Mouse (Mus musculus) stomach, postnatal 0 days (tissue): ENCODE data around the gene Sptlc2. TPM values are rescaled to one million over a fixed set of nuclear protein-coding genes. Genes with fewer than 3 reads are reported as not detected.

Experiments
- ATAC-seq: fragments of 200-750 bp; cut with Nextera tagmentation; 2 replicates; pipeline ENCODE4 v1.8.0; 2017; ENCODE audit not compliant: low FRiP score, low TSS enrichment
- DNase-seq: peaks from one replicate; pipeline ENCODE4 v3.0.0-alpha.2; 2016; ENCODE audit warnings: low spot score
- H3K27ac ChIP-seq: fragments of 300-500 bp; sonication (generic); replicated peaks from 2 replicates; pipeline ENCODE4 v1.5.1; 2014; ENCODE audit warnings: mild to moderate bottlenecking, control low read depth
- H3K27me3 ChIP-seq: fragments of 300-500 bp; sonication (generic); 2 replicates; pipeline ENCODE4 v1.6.1; 2014; ENCODE audit warnings: low read length; ENCODE audit not compliant: control insufficient read depth, insufficient read depth
- H3K36me3 ChIP-seq: fragments of 300-500 bp; sonication (generic); 2 replicates; pipeline ENCODE4 v1.6.1; 2014; ENCODE audit warnings: low read length, mixed read lengths; ENCODE audit not compliant: control insufficient read depth, insufficient read depth
- H3K4me1 ChIP-seq: fragments of 300-500 bp; sonication (generic); replicated peaks from 2 replicates; pipeline ENCODE4 v1.6.1; 2014; ENCODE audit warnings: antibody characterized with exemption; ENCODE audit not compliant: control insufficient read depth, insufficient read depth
- H3K4me2 ChIP-seq: fragments of 300-500 bp; sonication (generic); replicated peaks from 2 replicates; pipeline ENCODE4 v1.6.1; 2014; ENCODE audit warnings: low read depth, mild to moderate bottlenecking, control low read depth, moderate library complexity
- H3K4me3 ChIP-seq: fragments of 300-500 bp; sonication (generic); 2 replicates; pipeline ENCODE4 v1.5.1; 2014; ENCODE audit warnings: low read depth, low read length, control low read depth
- H3K9ac ChIP-seq: fragments of 300-500 bp; sonication (generic); 2 replicates; pipeline ENCODE4 v1.6.1; 2014; ENCODE audit warnings: mild to moderate bottlenecking, low read length, control low read depth, mixed read lengths
- H3K9me3 ChIP-seq: fragments of 300-500 bp; sonication (generic); 2 replicates; pipeline ENCODE4 v1.6.1; 2016; ENCODE audit warnings: low read length; ENCODE audit not compliant: control insufficient read depth
- CTCF ChIP-seq: IDR thresholded peaks from 2 replicates; pipeline ENCODE4 v1.5.1; 2016; ENCODE audit warnings: antibody characterized with exemption, low read depth, mild to moderate bottlenecking, moderate library complexity
- EP300 ChIP-seq: optimal IDR thresholded peaks from 2 replicates; pipeline ENCODE3; 2016; ENCODE audit warnings: antibody characterized with exemption
- WGBS: fragments of 180-500 bp; shearing (Covaris S2); extraction: QIAGEN DNeasy Blood & Tissue Kit; methylation state at CpG from one replicate; pipeline ENCODE4 v1.1.7; 2014; 5-methylcytosine and 5-hydroxymethylcytosine counted together
- polyA plus RNA-seq: library from polyadenylated mRNA; unstranded; fragments of >200 nt; fragmentation: Nextera tagmentation; extraction: Ambion mirVana; gene quantifications from 2 replicates; pipeline ENCODE4 v1.2.1, GENCODE M21; 2015

Gene Sptlc2
- polyA plus RNA-seq, 1 experiment from 2014 or later, result 201 TPM

DNA sequence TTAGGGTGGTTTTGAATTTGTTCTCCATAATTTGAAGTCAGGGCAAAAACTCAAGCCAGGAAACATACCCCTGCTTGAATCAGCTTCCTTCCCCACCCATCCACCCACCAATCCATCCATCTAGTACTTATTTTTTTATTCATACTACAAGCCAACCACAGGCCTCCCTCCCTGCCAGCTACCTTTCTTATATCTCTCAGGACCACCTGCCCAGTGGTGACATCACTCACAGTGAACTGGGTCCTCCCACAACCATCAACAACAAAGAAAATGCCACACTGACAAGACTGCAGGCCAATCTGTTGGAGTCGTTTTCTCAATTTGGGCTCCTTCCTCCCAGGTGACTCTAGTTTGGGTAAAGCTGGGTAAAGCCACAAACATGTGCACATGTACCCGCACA is 8.7 kb downstream of the Sptlc2 start:
- 74% methylated on average over 2 of the region's 2 CpGs for WGBS
- Histone ChIP-seq H3K9me3 (no peaks in the 10 kb centered on the region), H3K9ac (no peak overlapping the region), H3K36me3 (no peaks in the 10 kb centered on the region), H3K4me2 (no peak overlapping the region), H3K4me1 (0 out of 2 replicates have a peak, but pooled peaks cover 2% of the 10 kb centered on the region), H3K27me3 (no peaks in the 10 kb centered on the region), H3K4me3 (no peak overlapping the region), H3K27ac (no peak overlapping the region)
- DNase-seq, result no peak
- ATAC-seq, result no peak
- no peak for TF ChIP-seq CTCF
- no peak for TF ChIP-seq EP300

DNA sequence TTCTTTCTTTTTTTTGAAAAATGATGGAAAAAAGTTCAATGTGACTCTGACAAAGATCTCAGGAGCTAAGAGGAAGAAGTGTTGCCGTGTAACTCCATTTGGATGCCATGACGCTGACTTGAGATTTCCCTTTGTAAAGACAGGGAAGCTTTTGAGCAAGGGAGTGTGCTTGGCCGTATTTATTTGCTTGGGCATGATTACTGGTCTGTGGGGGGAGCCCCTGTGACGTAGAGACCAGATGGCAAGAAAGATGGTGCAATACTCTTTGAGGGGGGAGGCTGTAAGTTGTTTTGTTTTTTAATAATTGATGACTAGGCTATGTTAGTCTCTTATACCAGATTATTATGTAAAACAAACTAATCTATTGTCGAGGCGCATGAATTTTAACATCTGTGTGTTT is 14.0 kb downstream of the Sptlc2 start:
- Histone ChIP-seq H3K9me3 (no peaks in the 10 kb centered on the region), H3K27ac (no peak overlapping the region), H3K4me1 (no peaks in the 10 kb centered on the region), H3K36me3 (no peaks in the 10 kb centered on the region), H3K9ac (no peak overlapping the region), H3K4me3 (no peak overlapping the region), H3K27me3 (no peaks in the 10 kb centered on the region), H3K4me2 (no peak overlapping the region)
- no peak for TF ChIP-seq CTCF
- TF ChIP-seq EP300, result no peak
- WGBS, result 67% methylated on average over 6 of the region's 6 CpGs
- ATAC-seq, result no peak; the same call in 1 of the 2 replicates
- DNase-seq, result no peak

DNA sequence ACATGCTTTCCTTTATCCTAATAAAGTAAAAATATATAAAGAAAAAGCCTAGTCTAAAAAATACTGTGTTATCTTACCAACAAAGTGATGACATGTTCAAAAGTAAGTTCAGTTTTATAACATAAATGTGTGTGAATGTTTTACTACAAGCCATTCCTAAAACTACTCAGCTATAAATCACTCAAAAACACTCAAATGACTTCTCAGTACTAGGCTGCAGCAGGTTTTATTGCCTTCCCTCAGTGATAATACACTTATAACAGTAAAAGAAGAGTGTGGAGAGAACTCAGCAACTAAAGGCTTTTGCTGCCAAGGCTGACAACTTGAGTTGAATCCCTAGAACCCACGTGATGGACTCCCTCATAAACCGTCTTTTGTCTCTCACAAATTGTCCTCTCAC is 18.8 kb downstream of the Sptlc2 start:
- no peak for DNase-seq
- H3K27ac ChIP-seq, result no peak overlapping the region
- no peak for ATAC-seq
- no peaks in the 10 kb centered on the region for H3K27me3 ChIP-seq
- H3K9ac ChIP-seq, result no peak overlapping the region
- TF ChIP-seq EP300 (no peak), CTCF (no peak)
- no peak overlapping the region for H3K4me2 ChIP-seq
- no peak overlapping the region for H3K4me3 ChIP-seq
- WGBS, result 76% methylated on average over 2 of the region's 2 CpGs
- H3K36me3 ChIP-seq, result peaks cover 2% of the 10 kb centered on the region; the same call in 1 of the 2 replicates
- H3K4me1 ChIP-seq, result no peaks in the 10 kb centered on the region
- H3K9me3 ChIP-seq, result no peaks in the 10 kb centered on the region

DNA sequence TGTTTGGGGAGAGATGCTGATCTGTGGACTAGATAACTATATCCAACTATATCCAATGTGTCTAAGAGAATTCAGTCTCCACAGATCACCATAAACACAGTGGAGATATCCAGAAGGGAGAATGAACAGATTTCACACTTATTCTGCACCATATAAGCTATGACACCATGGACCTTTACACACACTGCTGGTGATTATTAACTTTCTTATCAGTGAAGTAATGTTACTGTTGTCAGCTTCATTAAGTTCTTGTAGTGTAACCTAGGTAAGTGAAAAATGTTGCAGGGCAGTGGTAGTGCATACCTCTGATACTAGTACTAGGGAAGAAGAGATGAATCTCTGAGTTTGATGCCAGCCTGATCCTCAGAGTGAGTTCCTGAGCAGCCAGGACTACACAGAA is 20.1 kb downstream of the Sptlc2 start:
- no peaks in the 10 kb centered on the region for H3K4me1 ChIP-seq
- peak; percentile 68; the same call in 1 of the 2 replicates for ATAC-seq
- no peaks in the 10 kb centered on the region for H3K9me3 ChIP-seq
- no peak overlapping the region for H3K9ac ChIP-seq
- H3K27ac ChIP-seq, result no peak overlapping the region
- H3K4me2 ChIP-seq, result no peak overlapping the region
- DNase-seq, result no peak
- H3K27me3 ChIP-seq, result no peaks in the 10 kb centered on the region
- no peak for TF ChIP-seq CTCF
- no peak for TF ChIP-seq EP300
- no peak overlapping the region for H3K4me3 ChIP-seq
- peaks cover 2% of the 10 kb centered on the region; the same call in 1 of the 2 replicates for H3K36me3 ChIP-seq

DNA sequence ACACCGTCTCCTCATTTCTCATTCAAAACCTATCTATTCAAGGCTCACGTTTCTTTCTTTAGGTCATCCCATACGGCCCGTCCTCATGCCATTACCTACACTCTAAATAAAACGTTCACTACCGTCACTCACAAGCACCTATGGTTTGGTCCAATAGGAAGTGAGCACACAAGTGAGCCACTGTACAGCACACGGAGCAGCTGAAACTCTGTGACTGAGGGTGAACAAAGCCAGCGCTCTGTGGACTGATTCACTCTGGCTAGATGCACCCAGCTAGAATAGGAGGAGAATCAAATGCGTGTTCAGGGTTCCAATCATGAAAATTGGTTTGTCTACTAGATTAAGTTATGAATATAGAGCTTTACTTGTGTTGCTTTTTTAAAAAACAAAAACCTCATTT is 22.5 kb downstream of the Sptlc2 start:
- no peak overlapping the region for H3K27ac ChIP-seq
- no peak for TF ChIP-seq CTCF
- TF ChIP-seq EP300, result no peak
- H3K9me3 ChIP-seq, result no peaks in the 10 kb centered on the region
- 80% methylated on average over 9 of the region's 9 CpGs for WGBS
- no peak overlapping the region for H3K9ac ChIP-seq
- no peaks in the 10 kb centered on the region for H3K4me1 ChIP-seq
- peaks cover 2% of the 10 kb centered on the region; the same call in 1 of the 2 replicates for H3K36me3 ChIP-seq
- no peaks in the 10 kb centered on the region for H3K27me3 ChIP-seq
- no peak overlapping the region for H3K4me3 ChIP-seq
- no peak for DNase-seq
- H3K4me2 ChIP-seq, result no peak overlapping the region
- ATAC-seq, result no peak

DNA sequence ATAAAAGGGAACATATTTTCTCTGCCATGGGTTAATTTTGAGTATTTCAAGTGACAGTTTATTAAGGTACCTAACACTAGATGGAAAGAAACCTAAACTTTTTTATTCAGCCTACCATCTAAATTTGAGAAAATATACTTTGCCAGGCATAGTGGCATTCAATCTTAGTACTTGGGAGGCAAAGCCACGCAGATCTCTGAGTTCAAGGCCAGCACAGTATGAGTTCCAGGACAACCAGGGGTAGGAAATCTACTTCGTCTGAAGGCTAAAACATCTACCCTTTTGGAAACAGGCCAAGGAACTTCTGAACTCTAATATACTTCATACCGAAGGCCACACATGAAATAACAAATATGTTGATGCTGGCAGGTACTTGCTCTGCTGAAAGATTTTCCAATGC is 26.0 kb downstream of the Sptlc2 start:
- no peak overlapping the region for H3K4me3 ChIP-seq
- H3K27me3 ChIP-seq, result no peaks in the 10 kb centered on the region
- no peak for ATAC-seq
- no peak overlapping the region for H3K4me2 ChIP-seq
- no peaks in the 10 kb centered on the region for H3K4me1 ChIP-seq
- WGBS, result 55% methylated on average over 3 of the region's 3 CpGs
- DNase-seq, result no peak
- no peaks in the 10 kb centered on the region for H3K36me3 ChIP-seq
- no peaks in the 10 kb centered on the region for H3K9me3 ChIP-seq
- no peak overlapping the region for H3K9ac ChIP-seq
- H3K27ac ChIP-seq, result no peak overlapping the region
- TF ChIP-seq EP300, result no peak
- TF ChIP-seq CTCF, result no peak
